Mouse (Mus musculus) urinary bladder, postnatal 36 days (tissue): ENCODE results near the gene Gorasp2.

ENCODE experiments used
- DNase-seq, 2 experiments: peaks; one replicate each; pipeline ENCODE4 v3.0.0; 2022; ENCODE audit warnings: low spot score in 2 of 2, mixed read lengths in 1 of 2

Gorasp2 gene

GRCm38 (mm10) chr2:70661715-70662495 lies 529 bp downstream of the Gorasp2 start, which contains the start of gene Gm26558:
Gm26558 (minus strand) TSS chr2:70662108.
- DNase-seq = no peak

DNA sequence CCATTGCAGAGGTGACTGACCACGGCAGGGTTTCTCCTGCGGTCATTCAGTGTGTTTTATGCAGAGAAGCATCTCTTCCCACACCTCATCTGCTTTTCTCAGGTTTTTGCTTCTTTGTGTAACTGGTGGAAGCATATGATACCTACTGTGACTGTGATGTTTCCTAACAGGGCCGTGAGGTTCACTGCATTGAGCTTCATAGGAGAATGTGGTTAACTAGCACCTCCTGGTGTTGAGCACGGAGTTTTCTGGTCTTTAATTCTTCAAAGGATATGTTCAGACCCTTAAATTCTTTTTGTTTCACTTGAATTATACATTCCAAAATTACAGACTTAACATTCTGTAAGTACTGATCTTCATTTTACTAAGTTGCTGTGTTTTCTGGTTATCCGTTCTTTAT lies 2.4 kb downstream of the Gorasp2 start:
- DNase-seq = no peak

DNA sequence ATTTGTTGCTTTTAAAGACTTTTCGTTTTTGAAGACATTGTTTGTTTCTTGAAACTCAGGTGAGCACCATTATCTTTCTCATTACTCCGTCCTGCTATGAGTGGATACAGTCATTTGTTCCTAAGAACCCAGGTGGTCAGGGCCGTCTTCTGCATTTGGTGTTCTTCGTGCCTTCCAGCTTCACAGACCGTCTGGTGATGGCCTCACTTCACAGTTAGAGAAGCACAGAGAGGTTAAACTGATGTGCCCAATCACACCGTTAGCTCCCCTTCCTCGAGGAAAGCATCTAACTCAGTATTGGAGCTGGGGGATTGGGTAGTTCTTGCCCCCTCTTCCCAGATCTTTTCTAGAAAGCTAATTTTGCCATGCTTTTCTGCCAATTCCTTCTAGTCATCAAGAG lies 5.6 kb downstream of the Gorasp2 start:
- no peak for DNase-seq

- DNase-seq = no peak
Observed at GRCm38 (mm10) chr2:70669241-70669640, 7.9 kb downstream of the Gorasp2 start.

GRCm38 (mm10) chr2:70669896-70670295 lies 8.5 kb downstream of the Gorasp2 start:
- DNase-seq = no peak

- DNase-seq = no peak
Observed at GRCm38 (mm10) chr2:70672476-70672875, 11.1 kb downstream of the Gorasp2 start.

GRCm38 (mm10) chr2:70673445-70674126 lies 12.2 kb downstream of the Gorasp2 start:
- no peak for DNase-seq

GRCm38 (mm10) chr2:70682324-70682723 lies 20.9 kb downstream of the Gorasp2 start:
- no peak for DNase-seq

- no peak for DNase-seq
Observed at GRCm38 (mm10) chr2:70688454-70689078, 27.2 kb downstream of the Gorasp2 start.

- DNase-seq = no peak
Observed at GRCm38 (mm10) chr2:70690195-70690594, 28.8 kb downstream of the Gorasp2 start.

DNA sequence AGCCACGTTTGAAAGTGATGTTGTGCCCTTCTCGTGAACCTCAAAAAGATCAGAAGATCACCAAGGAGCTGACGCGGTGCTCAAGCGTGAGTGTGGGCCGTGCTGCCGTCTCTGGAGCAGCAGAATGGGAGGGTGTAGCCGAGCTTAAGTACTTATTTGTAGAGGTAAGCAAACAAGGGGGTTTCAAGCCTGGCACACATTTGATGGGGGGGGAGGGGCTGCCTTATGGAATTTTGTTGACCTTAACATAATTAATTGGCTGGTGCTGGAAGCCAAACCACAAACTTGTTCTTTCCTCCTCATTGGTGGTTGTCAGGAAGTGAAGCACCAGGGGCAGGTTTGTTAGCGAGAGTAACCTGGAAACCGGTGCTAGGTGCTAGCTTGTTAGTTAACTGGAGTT lies 34.3 kb downstream of the Gorasp2 start:
- no peak for DNase-seq

DNA sequence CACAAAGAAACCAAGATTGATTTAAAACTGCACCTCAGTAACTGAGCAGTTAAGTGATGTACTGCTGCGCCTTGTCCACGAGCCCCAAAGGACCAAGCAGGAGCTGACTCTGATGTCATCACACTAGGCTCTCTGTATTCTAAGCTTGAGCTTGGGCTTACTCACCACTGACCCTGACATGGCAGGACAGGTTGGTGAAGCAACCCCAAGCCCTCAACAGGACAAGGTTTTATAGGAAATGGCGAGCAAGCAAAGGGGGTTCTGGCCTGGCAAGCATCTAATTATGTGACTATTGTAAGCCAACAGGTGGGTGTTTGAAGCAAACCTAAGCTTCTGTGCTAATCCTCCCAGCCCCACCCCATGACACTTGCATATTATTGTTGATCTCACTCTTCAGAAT lies 39.5 kb downstream of the Gorasp2 start:
- DNase-seq = no peak

DNA sequence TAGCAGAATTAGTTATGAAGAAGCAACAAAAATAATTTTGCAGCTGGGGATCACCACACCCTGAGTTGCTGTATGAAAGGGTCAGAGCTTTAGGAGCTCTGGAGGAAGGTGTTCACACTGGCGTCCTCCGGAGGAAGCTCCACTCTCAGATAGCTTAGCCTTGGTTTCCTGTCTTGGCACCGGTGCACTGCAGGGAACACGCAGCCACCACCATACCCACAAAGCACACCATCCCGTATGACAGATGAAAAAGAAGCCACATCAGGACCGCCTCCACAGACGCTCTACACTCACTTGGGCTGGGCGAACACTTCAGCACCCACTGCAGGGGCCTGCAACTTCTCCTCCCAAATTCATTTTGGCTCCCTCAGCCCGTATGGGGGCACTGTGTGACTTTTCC lies 40.2 kb downstream of the Gorasp2 start:
- no peak for DNase-seq

DNA sequence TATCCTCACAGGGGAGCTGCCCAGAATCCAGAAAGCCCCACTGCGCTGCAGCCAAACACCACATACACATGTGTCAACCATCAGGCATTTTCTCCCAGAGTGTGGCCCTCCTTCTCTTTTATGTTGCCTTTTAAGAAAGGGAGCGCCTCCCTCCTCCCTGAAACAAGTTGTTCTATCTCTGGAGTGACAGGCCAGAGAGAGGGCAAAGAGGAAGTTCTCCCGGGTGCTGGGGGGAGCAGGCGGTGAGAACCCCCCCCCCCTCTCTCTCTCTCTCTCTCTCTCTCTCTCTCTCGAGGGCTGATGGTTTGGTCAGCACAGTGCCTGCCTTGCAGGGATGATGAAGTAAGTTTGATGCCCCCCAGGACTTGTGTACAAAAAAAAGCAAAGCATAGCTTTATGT lies 41.0 kb downstream of the Gorasp2 start:
- DNase-seq = no peak

- DNase-seq = no peak
Observed at GRCm38 (mm10) chr2:70708986-70709730, 47.8 kb downstream of the Gorasp2 start.

DNA sequence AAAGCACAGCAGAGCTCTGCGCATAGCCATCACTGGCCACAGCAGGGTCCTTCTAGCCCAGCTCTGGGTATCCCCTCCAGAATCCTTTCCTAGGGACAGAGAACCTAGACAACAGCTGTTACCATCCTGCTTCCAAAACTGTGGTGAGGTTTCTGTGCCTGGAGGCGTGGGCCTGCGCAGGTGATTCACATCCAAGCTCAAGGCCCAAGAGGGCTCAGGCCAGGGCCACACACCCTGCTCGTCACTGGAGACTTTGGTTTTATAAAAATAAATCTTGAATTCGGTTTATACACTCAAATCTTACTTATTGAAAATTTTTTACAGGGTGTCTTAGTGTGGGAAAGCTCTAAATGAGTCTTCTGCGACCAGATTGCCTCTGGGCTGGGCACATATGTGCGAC lies 48.9 kb downstream of the Gorasp2 start:
- DNase-seq = no peak

DNA sequence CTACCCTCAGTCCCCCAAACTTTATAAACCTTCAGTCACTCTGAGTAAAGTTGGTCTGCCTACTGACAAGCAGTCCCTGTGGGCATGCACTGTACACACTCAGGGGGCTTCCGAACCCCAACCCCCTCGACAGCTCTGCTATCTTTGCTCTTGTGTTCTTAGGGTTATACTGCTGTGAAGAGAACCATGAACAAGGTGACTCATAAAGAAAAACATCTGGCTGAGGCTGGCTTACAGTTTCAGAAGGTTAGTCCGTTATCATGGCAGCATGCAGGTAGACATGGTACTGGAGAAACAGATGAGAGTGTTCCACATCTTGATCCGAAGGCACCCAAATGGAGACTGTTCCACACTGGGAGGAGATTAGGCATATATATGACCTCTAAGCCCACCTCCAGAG lies 49.5 kb downstream of the Gorasp2 start:
- DNase-seq = no peak

- DNase-seq = no peak
Observed at GRCm38 (mm10) chr2:70723610-70724243, 62.4 kb downstream of the Gorasp2 start.

DNA sequence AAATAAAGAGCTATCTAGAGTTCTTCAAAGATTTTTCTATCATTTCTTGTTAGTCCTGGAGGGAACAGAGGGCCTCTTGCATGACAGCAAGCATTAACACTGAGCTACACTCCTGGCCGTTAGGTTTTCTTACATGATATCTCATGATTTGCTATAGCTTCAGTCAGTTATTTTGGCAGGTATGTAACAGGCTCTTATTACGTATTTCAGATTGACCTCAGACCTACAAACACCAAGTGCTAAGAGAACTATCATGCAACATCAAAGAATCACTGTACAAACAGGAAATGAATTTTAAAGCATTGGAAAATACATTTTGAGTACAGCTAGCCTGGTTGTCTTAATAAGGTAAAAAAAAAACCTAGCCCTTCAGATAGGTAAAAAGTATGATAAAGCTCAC lies 65.7 kb downstream of the Gorasp2 start:
- no peak for DNase-seq

DNA sequence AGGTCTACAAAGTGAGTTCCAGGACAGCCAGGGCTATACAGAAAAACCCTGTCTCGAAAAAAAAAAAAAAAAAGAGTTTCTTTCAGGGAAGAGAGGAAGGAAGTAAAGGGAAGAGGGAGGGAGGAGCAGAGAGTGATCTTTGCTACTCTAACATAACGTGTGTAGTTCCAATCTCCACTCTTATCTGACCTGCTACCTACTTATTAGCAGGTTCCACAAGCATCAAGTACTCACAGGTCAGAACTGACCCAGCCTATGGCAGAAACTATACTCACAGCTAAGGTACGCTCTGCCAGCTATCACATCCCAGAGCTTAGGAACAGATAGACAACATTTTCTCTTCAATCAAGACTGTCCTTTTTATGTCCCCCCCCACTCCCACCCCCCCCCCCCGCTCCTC lies 74.2 kb downstream of the Gorasp2 start:
- no peak for DNase-seq

GRCm38 (mm10) chr2:70736008-70736407 lies 74.6 kb downstream of the Gorasp2 start:
- DNase-seq = no peak

DNA sequence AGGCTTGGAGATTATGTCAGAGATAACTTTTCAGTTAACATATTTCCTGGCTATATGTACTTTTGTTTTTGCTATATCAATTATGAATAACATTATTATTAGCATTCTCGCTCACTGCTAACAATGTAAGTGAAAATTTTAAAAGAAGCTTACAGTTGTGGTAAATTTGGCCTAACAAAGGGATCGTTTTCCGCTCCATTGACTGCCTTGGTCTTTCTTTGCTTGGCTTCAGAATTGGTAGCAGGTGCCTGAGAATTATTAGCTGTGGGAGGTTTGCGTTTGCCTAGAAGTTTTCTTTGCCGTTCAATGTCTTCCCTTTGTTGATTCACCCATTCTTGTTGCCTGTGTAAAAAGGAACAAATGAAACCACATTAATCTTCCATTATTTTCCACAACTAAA lies 80.5 kb downstream of the Gorasp2 start:
- DNase-seq = no peak
